Mouse (Mus musculus) heart, postnatal 4 days (tissue): ENCODE data around the gene Gm5724. TPM values are rescaled to one million over a fixed set of nuclear protein-coding genes. Genes with fewer than 3 reads are reported as not detected.
A peak's percentile ranks its signal among the peaks of the same experiment; 100 is the strongest.

Experiments used
- DNase-seq: peaks from one replicate; pipeline ENCODE4 v3.0.0; 2021
- total RNA-seq, 2 experiments: library from RNA; stranded (reverse); gene quantifications; 2 replicates each; pipeline ENCODE4 v1.2.3; 2021

Gm5724 gene
- total RNA-seq = not detected

- DNase-seq = no peak
These were observed at the start of gene Gm5724 for GRCm38 (mm10) chr6:141773710-141774109. Gm5724 (minus strand) TSS chr6:141773810.

DNA sequence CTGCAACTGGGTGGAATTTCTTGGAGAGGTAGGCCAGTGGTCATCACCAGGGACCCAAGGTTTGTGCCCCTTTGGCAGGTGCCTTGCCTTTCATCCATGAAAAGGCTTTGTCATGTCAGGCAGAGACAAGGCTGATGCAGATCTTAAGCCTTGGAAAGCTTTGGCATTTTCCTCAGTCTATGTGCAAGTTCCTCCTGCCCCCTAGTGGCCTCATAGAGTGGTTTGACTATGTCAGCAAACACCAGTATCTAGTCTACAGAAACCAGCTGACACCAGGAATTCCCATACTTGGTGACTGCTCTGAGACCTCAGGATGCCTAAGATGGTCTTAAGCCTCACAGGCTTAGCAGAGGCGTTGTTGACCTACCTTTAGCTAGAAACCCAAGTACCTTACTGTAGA lies 24.2 kb upstream of the Gm5724 start:
- DNase-seq = peak; percentile 39

DNA sequence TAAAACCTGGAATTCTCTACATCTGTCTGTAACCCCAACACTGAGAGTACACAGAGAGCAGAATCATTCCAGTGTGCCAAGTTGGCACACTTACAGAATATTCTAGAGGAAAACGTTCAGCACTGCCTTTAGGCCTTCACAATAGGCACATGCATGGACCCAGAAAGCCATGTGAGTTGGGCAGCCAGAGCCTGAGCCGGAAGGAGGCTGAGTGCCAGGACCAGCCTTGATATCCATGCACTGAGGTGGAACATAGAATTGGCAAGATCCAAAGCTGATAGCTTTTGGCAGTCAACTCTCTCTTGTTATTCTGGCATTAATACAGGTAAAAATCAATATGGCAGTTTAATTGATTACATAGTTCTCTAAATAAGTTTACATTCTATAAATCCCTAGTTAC lies 866 bp upstream of the Gm5724 start:
- DNase-seq = no peak

DNA sequence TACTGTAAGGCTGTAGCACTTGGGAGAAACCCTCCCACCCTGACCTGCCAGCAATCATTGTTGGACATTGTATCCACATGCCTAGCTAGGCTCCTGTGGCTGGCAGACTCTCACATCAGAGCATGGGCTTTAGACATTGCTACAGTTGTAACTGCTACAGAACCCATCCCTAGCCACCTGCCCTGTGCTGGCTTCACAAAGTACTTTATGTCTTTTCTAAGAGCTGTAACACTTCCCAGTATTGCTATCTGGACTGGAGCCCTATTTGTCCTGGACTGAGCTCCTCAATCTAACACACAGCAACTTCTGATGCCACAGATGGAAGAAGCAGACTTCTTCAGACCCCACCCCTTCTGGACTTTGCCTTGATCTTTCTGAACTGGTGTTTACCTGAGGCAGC lies 82.4 kb downstream of the Gm5724 start:
- no peak for DNase-seq

- DNase-seq = no peak
These were observed 86.6 kb downstream of the Gm5724 start for GRCm38 (mm10) chr6:141687008-141687407.

Other genes starting within 250 kb of the Gm5724 start
- 1 to 10 TPM in 1 of 2 experiments, under 1 TPM in 1; 0.97 to 1.0 TPM for gene Slco1c1, start 249.4 kb downstream of the Gm5724 start, total RNA-seq
- gene Slco1b2, start 144.3 kb downstream of the Gm5724 start, total RNA-seq = not detected
- under 1 TPM; 0.19 to 0.29 TPM for gene Slco1a4, start 82.4 kb upstream of the Gm5724 start, total RNA-seq
- not detected for gene Slco1a1, start 173.2 kb upstream of the Gm5724 start, total RNA-seq
- not detected for gene Gm6614, start 237.6 kb upstream of the Gm5724 start, total RNA-seq